Mouse (Mus musculus) heart, embryonic 15.5 days (tissue): ENCODE results near the gene Pfkfb3. TPM values are rescaled to one million over a fixed set of nuclear protein-coding genes. Genes with fewer than 3 reads are reported as not detected.

ENCODE experiments used
- ATAC-seq: fragments of 200-750 bp; cut with Nextera tagmentation; replicated peaks from 2 replicates; pipeline ENCODE4 v1.8.0; 2017; ENCODE audit warnings: low read depth, moderate TSS enrichment; ENCODE audit not compliant: insufficient number of reproducible peaks, insufficient read depth, low FRiP score
- H3K27ac ChIP-seq: fragments of 300-500 bp; sonication (generic); 2 replicates; pipeline ENCODE4 v1.5.1; 2015; ENCODE audit warnings: mild to moderate bottlenecking, inconsistent platforms
- H3K27me3 ChIP-seq: fragments of 300-500 bp; sonication (generic); 2 replicates; pipeline ENCODE4 v1.6.1; 2015; ENCODE audit warnings: inconsistent platforms
- H3K36me3 ChIP-seq: fragments of 300-500 bp; sonication (generic); 2 replicates; pipeline ENCODE4 v1.6.1; 2015; ENCODE audit warnings: mild to moderate bottlenecking, inconsistent platforms
- H3K4me1 ChIP-seq: fragments of 300-500 bp; sonication (generic); replicated peaks from 2 replicates; pipeline ENCODE4 v1.6.1; 2015; ENCODE audit warnings: inconsistent platforms
- H3K4me2 ChIP-seq: fragments of 300-500 bp; sonication (generic); 2 replicates; pipeline ENCODE4 v1.6.1; 2015; ENCODE audit warnings: inconsistent platforms, mild to moderate bottlenecking, moderate library complexity
- H3K4me3 ChIP-seq: fragments of 300-500 bp; sonication (generic); 2 replicates; pipeline ENCODE4 v1.5.1; 2015; ENCODE audit warnings: mild to moderate bottlenecking, inconsistent platforms
- H3K9ac ChIP-seq: fragments of 300-500 bp; sonication (generic); 2 replicates; pipeline ENCODE4 v1.6.1; 2015; ENCODE audit warnings: mild to moderate bottlenecking, inconsistent platforms
- H3K9me3 ChIP-seq: fragments of 300-500 bp; sonication (generic); replicated peaks from 2 replicates; pipeline ENCODE4 v1.6.1; 2016; ENCODE audit warnings: inconsistent platforms
- WGBS: fragments of 180-500 bp; shearing (Covaris S2); methylation state at CpG from one replicate; pipeline ENCODE4 v1.1.7; 2015; ENCODE audit warnings: mixed read lengths; 5-methylcytosine and 5-hydroxymethylcytosine counted together
- polyA plus RNA-seq: library from polyadenylated mRNA; unstranded; fragments of >200 nt; fragmentation: Nextera tagmentation; extraction: Ambion mirVana; gene quantifications from 2 replicates; pipeline ENCODE4 v1.2.1, GENCODE M21; 2015

The Pfkfb3 gene
- polyA plus RNA-seq, 1 experiment from 2014 or later = 9.8 TPM

GRCm38 (mm10) chr2:11464661-11465099, 89.2 kb downstream of the Pfkfb3 start:
- Histone ChIP-seq H3K9me3 (no peaks in the 10 kb centered on the region), H3K4me3 (no peak overlapping the region), H3K27me3 (no peaks in the 10 kb centered on the region), H3K4me2 (no peak overlapping the region), H3K4me1 (no peaks in the 10 kb centered on the region), H3K9ac (no peak overlapping the region), H3K36me3 (no peaks in the 10 kb centered on the region), H3K27ac (no peak overlapping the region)
- ATAC-seq = no peak
- WGBS = 52% methylated on average over 3 of the region's 3 CpGs

GRCm38 (mm10) chr2:11460976-11461375, 92.9 kb downstream of the Pfkfb3 start:
- no peak overlapping the region for H3K9ac ChIP-seq
- H3K9me3 ChIP-seq = no peaks in the 10 kb centered on the region
- H3K4me3 ChIP-seq = no peak overlapping the region
- no peaks in the 10 kb centered on the region for H3K36me3 ChIP-seq
- H3K27me3 ChIP-seq = no peaks in the 10 kb centered on the region
- H3K4me1 ChIP-seq = peaks cover 2% of the 10 kb centered on the region; the same call in 1 of the 2 replicates
- H3K27ac ChIP-seq = no peak overlapping the region
- 67% methylated on average over 3 of the region's 3 CpGs for WGBS
- no peak overlapping the region for H3K4me2 ChIP-seq
- ATAC-seq = no peak

GRCm38 (mm10) chr2:11458494-11458893, 95.4 kb downstream of the Pfkfb3 start:
- 82% methylated on average over 1 of the region's 1 CpGs for WGBS
- Histone ChIP-seq H3K9ac (no peak overlapping the region), H3K4me3 (no peak overlapping the region), H3K27ac (no peak overlapping the region), H3K36me3 (no peaks in the 10 kb centered on the region), H3K27me3 (no peaks in the 10 kb centered on the region), H3K4me2 (no peak overlapping the region), H3K4me1 (peaks cover 2% of the 10 kb centered on the region; the same call in 1 of the 2 replicates), H3K9me3 (no peaks in the 10 kb centered on the region)
- ATAC-seq = no peak

- Histone ChIP-seq H3K4me2 (no peak overlapping the region), H3K36me3 (no peaks in the 10 kb centered on the region), H3K9ac (no peak overlapping the region), H3K4me1 (peaks cover 2% of the 10 kb centered on the region; the same call in 1 of the 2 replicates), H3K27me3 (no peaks in the 10 kb centered on the region), H3K4me3 (no peak overlapping the region), H3K27ac (no peak overlapping the region), H3K9me3 (no peaks in the 10 kb centered on the region)
- ATAC-seq = no peak
- 44% methylated on average over 7 of the region's 7 CpGs for WGBS
Observed at GRCm38 (mm10) chr2:11457904-11458303, 96.0 kb downstream of the Pfkfb3 start.

- Histone ChIP-seq H3K4me2 (no peak overlapping the region), H3K36me3 (no peaks in the 10 kb centered on the region), H3K4me3 (no peak overlapping the region), H3K9me3 (no peaks in the 10 kb centered on the region), H3K27ac (no peak overlapping the region), H3K27me3 (no peaks in the 10 kb centered on the region), H3K4me1 (no peaks in the 10 kb centered on the region), H3K9ac (no peak overlapping the region)
- WGBS = 73% methylated on average over 3 of the region's 3 CpGs
- no peak for ATAC-seq
Observed at GRCm38 (mm10) chr2:11448711-11449110, 105.2 kb downstream of the Pfkfb3 start.

- no peak overlapping the region for H3K9ac ChIP-seq
- H3K9me3 ChIP-seq = no peaks in the 10 kb centered on the region
- no peak overlapping the region for H3K4me3 ChIP-seq
- H3K4me1 ChIP-seq = no peaks in the 10 kb centered on the region
- ATAC-seq = 0 out of 2 replicates have a peak, but pooled peaks have one; percentile 27
- no peak overlapping the region for H3K27ac ChIP-seq
- WGBS = 52% methylated on average over 2 of the region's 2 CpGs
- H3K4me2 ChIP-seq = no peak overlapping the region
- no peaks in the 10 kb centered on the region for H3K27me3 ChIP-seq
- H3K36me3 ChIP-seq = no peaks in the 10 kb centered on the region
Observed at GRCm38 (mm10) chr2:11447865-11448264, 106.0 kb downstream of the Pfkfb3 start.

GRCm38 (mm10) chr2:11445722-11446121, 108.2 kb downstream of the Pfkfb3 start:
- Histone ChIP-seq H3K4me3 (no peak overlapping the region), H3K27ac (no peak overlapping the region), H3K4me2 (no peak overlapping the region), H3K36me3 (no peaks in the 10 kb centered on the region), H3K9ac (no peak overlapping the region), H3K27me3 (no peaks in the 10 kb centered on the region), H3K9me3 (no peaks in the 10 kb centered on the region), H3K4me1 (no peaks in the 10 kb centered on the region)
- WGBS = 83% methylated on average over 3 of the region's 3 CpGs
- ATAC-seq = no peak

GRCm38 (mm10) chr2:11441864-11442263, 112.0 kb downstream of the Pfkfb3 start:
- H3K4me3 ChIP-seq = no peak overlapping the region
- H3K9ac ChIP-seq = no peak overlapping the region
- no peak for ATAC-seq
- H3K36me3 ChIP-seq = no peaks in the 10 kb centered on the region
- no peaks in the 10 kb centered on the region for H3K9me3 ChIP-seq
- H3K4me2 ChIP-seq = no peak overlapping the region
- H3K4me1 ChIP-seq = no peaks in the 10 kb centered on the region
- no peaks in the 10 kb centered on the region for H3K27me3 ChIP-seq
- 48% methylated on average over 4 of the region's 4 CpGs for WGBS
- no peak overlapping the region for H3K27ac ChIP-seq

- Histone ChIP-seq H3K36me3 (no peaks in the 10 kb centered on the region), H3K9ac (no peak overlapping the region), H3K4me1 (no peaks in the 10 kb centered on the region), H3K4me2 (no peak overlapping the region), H3K27me3 (no peaks in the 10 kb centered on the region), H3K4me3 (no peak overlapping the region), H3K9me3 (no peaks in the 10 kb centered on the region), H3K27ac (no peak overlapping the region)
- no peak for ATAC-seq
- WGBS = 75% methylated on average over 12 of the region's 12 CpGs
Observed at GRCm38 (mm10) chr2:11438231-11438954, 115.5 kb downstream of the Pfkfb3 start.

GRCm38 (mm10) chr2:11436353-11436752, 117.5 kb downstream of the Pfkfb3 start:
- no peak overlapping the region for H3K27ac ChIP-seq
- no peak overlapping the region for H3K9ac ChIP-seq
- H3K36me3 ChIP-seq = no peaks in the 10 kb centered on the region
- peaks cover 5% of the 10 kb centered on the region; the same call in 1 of the 2 replicates for H3K4me1 ChIP-seq
- no peak for ATAC-seq
- no peaks in the 10 kb centered on the region for H3K27me3 ChIP-seq
- no peaks in the 10 kb centered on the region for H3K9me3 ChIP-seq
- H3K4me2 ChIP-seq = no peak overlapping the region
- H3K4me3 ChIP-seq = no peak overlapping the region
- 90% methylated on average over 11 of the region's 11 CpGs for WGBS

- Histone ChIP-seq H3K4me3 (no peak overlapping the region), H3K36me3 (no peaks in the 10 kb centered on the region), H3K4me2 (no peak overlapping the region), H3K9ac (no peak overlapping the region), H3K27me3 (no peaks in the 10 kb centered on the region), H3K4me1 (peaks cover 14% of the 10 kb centered on the region), H3K27ac (no peak overlapping the region), H3K9me3 (no peaks in the 10 kb centered on the region)
- 75% methylated on average over 5 of the region's 5 CpGs for WGBS
- ATAC-seq = no peak
Observed at GRCm38 (mm10) chr2:11433353-11433752, 120.5 kb downstream of the Pfkfb3 start.

- H3K27ac ChIP-seq = peak overlapping the region; percentile 61
- no peak overlapping the region for H3K9ac ChIP-seq
- H3K27me3 ChIP-seq = no peaks in the 10 kb centered on the region
- no peaks in the 10 kb centered on the region for H3K36me3 ChIP-seq
- no peak overlapping the region for H3K4me3 ChIP-seq
- H3K9me3 ChIP-seq = no peaks in the 10 kb centered on the region
- ATAC-seq = peak; percentile 81
- 8% methylated on average over 3 of the region's 3 CpGs for WGBS
- peaks cover 21% of the 10 kb centered on the region for H3K4me1 ChIP-seq
- no peak overlapping the region for H3K4me2 ChIP-seq
Observed at GRCm38 (mm10) chr2:11429538-11429937, 124.3 kb downstream of the Pfkfb3 start.
